Mouse (Mus musculus) midbrain, embryonic 15.5 days (tissue): Measurements from ENCODE around the gene Fasl. TPM values are rescaled to one million over a fixed set of nuclear protein-coding genes. Genes with fewer than 3 reads are reported as not detected.

ENCODE experiments used
- ATAC-seq: fragments of 200-750 bp; cut with Nextera tagmentation; replicated peaks from 2 replicates; pipeline ENCODE4 v1.8.0; 2017; ENCODE audit warnings: moderate TSS enrichment
- H3K27ac ChIP-seq: fragments of 300-500 bp; sonication (generic); 2 replicates; pipeline ENCODE4 v1.5.1; 2015; ENCODE audit warnings: mild to moderate bottlenecking, inconsistent platforms
- H3K27me3 ChIP-seq: fragments of 300-500 bp; sonication (generic); replicated peaks from 2 replicates; pipeline ENCODE4 v1.6.1; 2015; ENCODE audit warnings: inconsistent platforms
- H3K36me3 ChIP-seq: fragments of 300-500 bp; sonication (generic); replicated peaks from 2 replicates; pipeline ENCODE4 v1.6.1; 2015; ENCODE audit warnings: inconsistent platforms
- H3K4me1 ChIP-seq: fragments of 300-500 bp; sonication (generic); 2 replicates; pipeline ENCODE4 v1.6.1; 2015; ENCODE audit warnings: inconsistent platforms
- H3K4me2 ChIP-seq: fragments of 300-500 bp; sonication (generic); 2 replicates; pipeline ENCODE4 v1.6.1; 2015; ENCODE audit warnings: inconsistent platforms, mild to moderate bottlenecking, moderate library complexity
- H3K4me3 ChIP-seq: fragments of 300-500 bp; sonication (generic); 2 replicates; pipeline ENCODE4 v1.5.1; 2015; ENCODE audit warnings: mild to moderate bottlenecking, inconsistent platforms
- H3K9ac ChIP-seq: fragments of 300-500 bp; sonication (generic); 2 replicates; pipeline ENCODE4 v1.6.1; 2015; ENCODE audit warnings: mild to moderate bottlenecking, inconsistent platforms
- H3K9me3 ChIP-seq: fragments of 300-500 bp; sonication (generic); 2 replicates; pipeline ENCODE4 v1.6.1; 2016; ENCODE audit warnings: inconsistent platforms
- WGBS: fragments of 180-500 bp; shearing (Covaris S2); methylation state at CpG from one replicate; pipeline ENCODE4 v1.1.7; 2015; ENCODE audit warnings: mixed read lengths; 5-methylcytosine and 5-hydroxymethylcytosine counted together
- polyA plus RNA-seq: library from polyadenylated mRNA; unstranded; fragments of >200 nt; fragmentation: Nextera tagmentation; extraction: Ambion mirVana; gene quantifications from 2 replicates; pipeline ENCODE4 v1.2.1, GENCODE M21; 2015

The Fasl gene
- polyA plus RNA-seq: 0.12 and 0.14 TPM in 2 replicates

DNA sequence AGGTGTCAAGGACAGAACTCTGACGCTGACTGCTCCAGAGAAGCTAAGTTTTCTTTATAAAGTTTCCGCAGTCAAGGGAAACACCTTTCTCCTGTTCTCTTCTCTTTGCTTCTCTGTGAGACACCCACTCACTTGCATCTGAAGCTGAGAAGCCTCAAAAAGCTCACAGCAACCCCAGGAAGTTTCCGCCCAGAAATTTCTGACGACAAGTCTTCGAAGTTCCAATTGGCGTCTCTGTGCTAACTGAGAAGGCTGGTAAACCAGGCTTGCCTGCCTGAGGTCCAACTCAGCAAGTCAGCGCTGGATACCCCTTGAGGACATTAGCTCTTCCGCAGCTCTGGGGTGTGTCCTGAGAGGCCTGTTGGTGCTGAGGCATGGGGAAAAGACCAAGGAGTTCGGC, at the start of gene Fasl:
Gene Fasl, minus strand, starts transcription at position 157 of the 400 bp plus-strand sequence.
- H3K4me1 ChIP-seq: no peaks in the 10 kb centered on the region
- no peak for ATAC-seq
- WGBS: 92% methylated on average over 9 of the region's 9 CpGs
- no peaks in the 10 kb centered on the region for H3K27me3 ChIP-seq
- no peaks in the 10 kb centered on the region for H3K36me3 ChIP-seq
- H3K4me3 ChIP-seq: no peak within 1 kb of the TSS
- H3K9ac ChIP-seq: no peak within 1 kb of the TSS
- H3K4me2 ChIP-seq: no peak within 1 kb of the TSS
- no peaks in the 10 kb centered on the region for H3K9me3 ChIP-seq
- no peak within 1 kb of the TSS for H3K27ac ChIP-seq

DNA sequence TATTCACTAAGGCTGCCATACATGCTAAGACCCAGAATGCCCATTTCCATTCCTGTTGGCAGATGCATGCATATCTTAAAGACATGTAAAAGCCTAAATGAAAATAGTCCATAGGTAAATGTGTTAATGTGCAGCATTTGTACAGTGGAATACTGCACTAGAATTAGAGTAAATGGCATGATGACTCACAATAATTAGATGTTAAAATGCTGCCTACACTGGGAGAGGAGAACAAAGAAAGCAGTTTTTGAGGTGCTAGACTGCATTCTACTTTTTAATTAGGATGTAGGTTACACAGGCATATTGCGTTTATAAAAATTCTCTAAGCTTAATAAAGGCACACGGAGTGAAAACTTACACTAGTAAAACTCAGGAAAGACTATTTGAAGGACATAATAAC, 38.4 kb upstream of the Fasl start:
- Histone ChIP-seq H3K27ac (no peak overlapping the region), H3K36me3 (peaks cover 14% of the 10 kb centered on the region), H3K9ac (no peak overlapping the region), H3K9me3 (no peaks in the 10 kb centered on the region), H3K4me2 (no peak overlapping the region), H3K4me1 (no peaks in the 10 kb centered on the region), H3K27me3 (no peaks in the 10 kb centered on the region), H3K4me3 (no peak overlapping the region)
- no peak for ATAC-seq
- WGBS: 92% methylated on average over 2 of the region's 2 CpGs

DNA sequence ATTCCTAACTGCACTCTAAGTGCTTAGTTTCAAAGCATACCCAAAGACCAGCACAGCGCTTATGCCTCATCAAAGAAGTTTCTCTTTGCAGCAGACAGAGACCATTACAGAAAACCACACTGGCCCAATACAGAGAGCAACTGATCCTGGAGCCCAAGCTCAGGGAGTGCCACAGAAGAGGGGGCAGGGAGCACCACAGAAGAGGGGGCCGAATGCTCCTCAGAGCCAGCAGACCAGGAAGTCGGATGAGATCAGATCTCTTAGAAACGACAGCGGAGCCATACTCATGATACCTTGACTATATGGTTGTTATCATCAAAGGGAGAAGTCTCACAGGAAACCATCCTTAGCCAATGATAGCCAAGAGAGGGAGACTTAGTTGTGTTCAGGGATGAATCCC, 21.1 kb upstream of the Fasl start:
- Histone ChIP-seq H3K4me3 (no peak overlapping the region), H3K36me3 (no peaks in the 10 kb centered on the region), H3K9ac (no peak overlapping the region), H3K4me1 (no peaks in the 10 kb centered on the region), H3K27ac (no peak overlapping the region), H3K9me3 (no peaks in the 10 kb centered on the region), H3K27me3 (no peaks in the 10 kb centered on the region), H3K4me2 (no peak overlapping the region)
- WGBS: 92% methylated on average over 5 of the region's 5 CpGs
- ATAC-seq: no peak

DNA sequence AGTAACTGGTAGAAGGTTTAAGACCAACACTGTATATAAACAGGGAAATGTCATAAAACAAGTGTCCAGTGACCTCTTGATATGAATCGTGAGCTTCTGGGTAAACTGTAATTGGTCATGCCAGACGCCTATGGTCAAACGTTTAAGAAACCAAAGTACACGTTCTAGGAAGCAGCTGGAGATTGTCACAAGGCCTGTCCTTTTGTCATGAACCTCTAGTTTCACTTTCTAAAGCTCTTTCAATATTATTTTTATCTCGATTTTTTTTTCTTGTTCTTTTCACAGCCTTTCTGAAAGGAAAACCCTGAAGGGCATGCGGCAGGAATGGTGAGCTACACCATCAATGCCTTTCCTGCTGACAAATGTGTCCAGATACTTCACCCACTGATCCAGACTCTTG, 20.7 kb upstream of the Fasl start:
- no peaks in the 10 kb centered on the region for H3K27me3 ChIP-seq
- WGBS: 82% methylated on average over 6 of the region's 6 CpGs
- H3K9ac ChIP-seq: no peak overlapping the region
- ATAC-seq: no peak
- H3K4me3 ChIP-seq: no peak overlapping the region
- no peaks in the 10 kb centered on the region for H3K36me3 ChIP-seq
- no peak overlapping the region for H3K27ac ChIP-seq
- no peaks in the 10 kb centered on the region for H3K9me3 ChIP-seq
- H3K4me2 ChIP-seq: no peak overlapping the region
- H3K4me1 ChIP-seq: no peaks in the 10 kb centered on the region

DNA sequence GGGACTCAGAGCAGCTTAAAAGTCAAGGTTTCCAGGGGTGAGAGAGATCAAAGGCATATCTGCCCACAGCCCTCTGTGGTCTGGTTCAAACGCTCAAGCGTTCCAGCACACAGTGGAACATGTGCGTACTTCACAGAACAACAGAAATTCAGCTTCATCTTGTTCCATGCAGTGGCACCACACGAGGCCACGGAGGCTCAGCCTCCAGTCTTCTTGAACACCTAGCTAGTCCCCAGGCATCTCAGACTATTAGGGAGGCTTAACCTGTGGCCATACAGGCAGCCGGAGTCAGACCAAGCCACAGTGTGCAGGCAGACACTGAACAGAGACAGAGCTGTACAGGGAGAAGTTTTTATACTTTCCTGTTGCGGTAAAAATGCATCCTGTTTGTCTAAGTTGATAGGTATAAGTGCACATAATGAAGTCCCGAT, 16.3 kb upstream of the Fasl start:
- no peak overlapping the region for H3K4me3 ChIP-seq
- no peak for ATAC-seq
- H3K27ac ChIP-seq: no peak overlapping the region
- 85% methylated on average over 8 of the region's 8 CpGs for WGBS
- no peak overlapping the region for H3K9ac ChIP-seq
- no peaks in the 10 kb centered on the region for H3K36me3 ChIP-seq
- H3K27me3 ChIP-seq: no peaks in the 10 kb centered on the region
- H3K4me1 ChIP-seq: no peaks in the 10 kb centered on the region
- no peak overlapping the region for H3K4me2 ChIP-seq
- no peaks in the 10 kb centered on the region for H3K9me3 ChIP-seq

DNA sequence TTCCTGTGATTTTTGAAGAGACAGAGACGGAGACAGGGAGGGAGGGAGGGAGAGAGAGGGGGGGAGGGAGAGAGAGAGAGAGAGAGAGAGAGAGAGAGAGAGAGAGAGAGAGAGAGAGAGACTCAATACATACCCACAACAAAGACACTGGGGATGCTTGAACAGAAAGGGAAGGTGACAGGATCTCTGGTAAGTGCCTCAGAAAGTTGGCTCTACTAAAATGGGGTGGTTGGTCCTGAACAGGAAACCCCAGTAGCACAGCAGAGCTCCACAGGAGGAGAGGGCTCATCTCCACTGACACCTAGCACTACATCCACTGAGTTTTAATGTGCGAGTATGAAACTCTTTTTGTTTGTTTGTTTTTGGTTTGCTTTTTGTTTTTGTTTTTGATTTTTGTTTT, 13.0 kb upstream of the Fasl start:
- WGBS: 86% methylated on average over 2 of the region's 2 CpGs

DNA sequence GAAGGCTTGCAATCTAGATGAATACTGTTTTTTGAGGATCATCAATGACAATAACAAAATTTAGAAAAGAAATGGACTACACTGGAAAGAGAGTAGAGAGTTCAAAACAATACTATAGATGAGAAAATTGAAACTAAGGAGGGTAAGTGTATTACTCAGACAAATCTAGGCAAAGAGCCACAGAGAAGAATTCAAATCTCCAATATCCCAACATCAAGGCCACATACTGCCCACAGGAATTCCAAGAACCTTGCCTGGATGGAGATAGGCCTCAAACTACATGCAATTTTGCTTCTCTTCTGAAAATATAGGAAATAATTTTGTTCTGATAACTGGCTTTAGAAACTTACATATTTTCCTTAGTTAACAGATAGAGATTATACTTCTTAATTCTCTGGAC, 12.0 kb upstream of the Fasl start:
- no peaks in the 10 kb centered on the region for H3K4me1 ChIP-seq
- no peak overlapping the region for H3K4me3 ChIP-seq
- H3K9me3 ChIP-seq: no peaks in the 10 kb centered on the region
- no peak overlapping the region for H3K27ac ChIP-seq
- H3K4me2 ChIP-seq: no peak overlapping the region
- H3K36me3 ChIP-seq: no peaks in the 10 kb centered on the region
- no peaks in the 10 kb centered on the region for H3K27me3 ChIP-seq
- no peak for ATAC-seq
- no peak overlapping the region for H3K9ac ChIP-seq

More for the DNA sequence above, 13.0 kb upstream of the Fasl start:
- no peak for ATAC-seq
- H3K9me3 ChIP-seq: no peaks in the 10 kb centered on the region
- H3K9ac ChIP-seq: no peak overlapping the region
- no peak overlapping the region for H3K4me2 ChIP-seq
- no peaks in the 10 kb centered on the region for H3K36me3 ChIP-seq
- no peaks in the 10 kb centered on the region for H3K27me3 ChIP-seq
- H3K4me3 ChIP-seq: no peak overlapping the region
- H3K27ac ChIP-seq: no peak overlapping the region
- H3K4me1 ChIP-seq: no peaks in the 10 kb centered on the region

DNA sequence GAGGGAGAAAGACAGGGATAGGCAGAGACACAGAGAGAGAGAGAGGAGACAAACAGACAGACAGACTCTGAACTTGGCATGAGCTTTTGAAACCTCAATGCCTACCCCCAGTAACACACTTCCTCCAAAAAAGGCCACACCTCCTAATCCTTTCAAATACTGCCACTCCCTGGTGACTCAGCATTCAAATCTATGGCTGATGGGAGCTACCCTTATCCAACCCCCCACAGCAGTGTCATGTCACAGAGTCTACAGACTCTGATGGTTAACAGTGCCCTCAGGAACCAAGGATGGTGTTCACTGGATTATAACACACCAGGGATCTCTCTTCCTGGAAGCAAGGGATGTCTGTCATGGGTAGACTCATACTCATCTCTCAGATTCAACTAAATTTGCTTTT, 11.5 kb upstream of the Fasl start:
- no peaks in the 10 kb centered on the region for H3K4me1 ChIP-seq

DNA sequence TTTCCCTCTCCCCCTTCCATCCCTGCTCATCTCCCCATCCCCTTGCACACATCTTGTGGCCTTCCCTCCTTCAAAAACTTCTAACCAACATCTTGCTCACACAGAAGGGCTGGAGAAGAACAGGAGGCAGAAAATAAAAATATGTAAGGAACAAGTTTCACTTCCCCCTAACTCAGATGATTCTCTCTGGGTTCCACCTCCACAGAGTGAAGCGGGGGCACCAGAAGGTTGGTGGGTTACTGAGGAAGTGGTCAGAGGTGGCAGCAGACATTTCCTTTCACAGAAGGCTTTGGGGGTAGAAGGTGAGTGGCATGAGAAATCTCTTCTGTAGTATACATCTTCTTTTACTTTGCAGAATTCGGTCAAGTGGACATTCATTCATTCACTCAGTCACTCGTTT, 10.6 kb upstream of the Fasl start:
- H3K9me3 ChIP-seq: no peaks in the 10 kb centered on the region
- H3K27ac ChIP-seq: no peak overlapping the region
- no peaks in the 10 kb centered on the region for H3K27me3 ChIP-seq
- ATAC-seq: no peak
- H3K4me2 ChIP-seq: no peak overlapping the region
- no peaks in the 10 kb centered on the region for H3K36me3 ChIP-seq
- H3K4me1 ChIP-seq: no peaks in the 10 kb centered on the region
- no peak overlapping the region for H3K4me3 ChIP-seq
- H3K9ac ChIP-seq: no peak overlapping the region
- WGBS: 91% methylated on average over 3 of the region's 3 CpGs

More for the DNA sequence above, 11.5 kb upstream of the Fasl start:
- H3K9ac ChIP-seq: no peak overlapping the region
- no peaks in the 10 kb centered on the region for H3K36me3 ChIP-seq
- no peak overlapping the region for H3K27ac ChIP-seq
- no peak for ATAC-seq
- no peak overlapping the region for H3K4me3 ChIP-seq
- H3K9me3 ChIP-seq: no peaks in the 10 kb centered on the region
- no peak overlapping the region for H3K4me2 ChIP-seq
- H3K27me3 ChIP-seq: no peaks in the 10 kb centered on the region

DNA sequence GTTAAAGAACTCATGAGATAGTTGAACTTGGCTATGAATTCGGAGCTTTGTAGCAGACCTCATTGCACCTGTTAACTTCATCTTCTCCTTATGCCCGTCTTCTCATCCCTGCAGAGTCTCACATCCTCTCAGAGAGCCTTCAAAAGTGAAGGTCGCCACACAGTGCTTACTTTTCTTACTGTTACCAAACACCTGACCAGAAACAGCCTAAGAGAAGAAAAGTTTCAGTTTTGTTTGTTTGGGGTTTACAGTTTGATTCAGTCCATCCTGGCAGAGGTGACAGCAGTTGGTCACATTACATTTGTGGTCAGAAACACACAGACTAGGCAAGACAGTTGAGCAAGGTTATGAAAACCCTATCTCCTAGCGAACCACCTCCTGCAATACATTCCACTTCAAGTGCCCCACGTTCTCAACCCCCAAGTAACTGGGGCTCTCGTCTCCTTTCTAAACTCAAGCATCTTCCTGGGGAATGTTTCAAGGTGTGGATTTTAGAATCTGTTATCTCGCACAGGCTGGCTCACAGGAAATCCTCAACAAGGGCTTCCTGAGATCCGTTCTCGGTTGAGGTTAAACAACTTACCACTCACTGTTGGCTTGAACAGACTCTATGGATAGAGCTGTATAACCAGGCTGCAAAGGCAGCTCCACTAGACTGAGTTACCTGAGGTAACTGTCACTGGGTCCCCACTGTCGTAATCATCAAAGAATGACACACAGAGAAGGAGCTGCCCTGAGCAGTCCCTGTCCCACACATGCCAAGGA, 6.3 kb upstream of the Fasl start:
- H3K4me3 ChIP-seq: no peak overlapping the region
- no peaks in the 10 kb centered on the region for H3K9me3 ChIP-seq
- no peak overlapping the region for H3K9ac ChIP-seq
- H3K27ac ChIP-seq: no peak overlapping the region
- no peak overlapping the region for H3K4me2 ChIP-seq
- no peak for ATAC-seq
- 87% methylated on average over 10 of the region's 10 CpGs for WGBS
- H3K36me3 ChIP-seq: no peaks in the 10 kb centered on the region
- no peaks in the 10 kb centered on the region for H3K4me1 ChIP-seq
- no peaks in the 10 kb centered on the region for H3K27me3 ChIP-seq

DNA sequence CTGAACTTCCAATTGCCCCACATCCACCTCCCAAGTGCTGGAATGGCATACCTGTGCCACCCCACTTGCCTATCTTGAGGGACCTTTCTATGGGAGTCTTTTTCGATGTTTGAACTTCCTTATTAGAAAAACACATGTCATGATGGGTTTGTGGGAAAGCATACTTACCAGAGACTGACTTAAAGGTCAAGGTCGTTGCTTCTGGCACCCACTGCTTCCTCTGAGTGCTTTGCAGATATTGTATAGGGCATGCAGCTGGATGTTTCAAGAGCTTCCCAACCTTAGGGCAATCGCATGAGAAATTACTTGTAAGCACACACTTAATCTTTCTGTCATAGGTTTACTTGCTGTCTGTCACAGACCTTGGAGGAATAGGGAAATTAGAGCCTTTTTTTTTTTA, 5.0 kb upstream of the Fasl start:
- ATAC-seq: no peak
- no peak overlapping the region for H3K4me3 ChIP-seq
- WGBS: 81% methylated on average over 3 of the region's 3 CpGs

DNA sequence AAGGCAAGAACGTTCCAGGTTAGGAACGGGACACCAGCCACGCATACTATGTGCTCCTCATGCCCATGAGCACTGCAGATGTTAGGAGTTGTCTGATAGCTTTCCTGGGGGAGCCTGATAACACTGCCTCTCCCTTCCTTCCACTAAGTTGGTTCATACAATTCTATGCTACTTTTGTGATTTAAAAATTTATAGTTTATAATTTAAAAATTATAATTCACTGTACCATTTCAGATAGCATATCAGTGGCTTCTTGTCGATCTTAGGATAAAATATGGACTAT, 4.3 kb upstream of the Fasl start:
- Histone ChIP-seq H3K27me3 (no peaks in the 10 kb centered on the region), H3K9me3 (no peaks in the 10 kb centered on the region), H3K9ac (no peak overlapping the region), H3K4me1 (no peaks in the 10 kb centered on the region), H3K4me3 (no peak overlapping the region), H3K4me2 (no peak overlapping the region), H3K27ac (no peak overlapping the region), H3K36me3 (no peaks in the 10 kb centered on the region)
- WGBS: 90% methylated on average over 4 of the region's 4 CpGs
- no peak for ATAC-seq

More for the DNA sequence above, 5.0 kb upstream of the Fasl start:
- no peaks in the 10 kb centered on the region for H3K36me3 ChIP-seq
- H3K27me3 ChIP-seq: no peaks in the 10 kb centered on the region
- H3K27ac ChIP-seq: no peak overlapping the region
- no peaks in the 10 kb centered on the region for H3K4me1 ChIP-seq
- no peak overlapping the region for H3K4me2 ChIP-seq
- no peaks in the 10 kb centered on the region for H3K9me3 ChIP-seq
- no peak overlapping the region for H3K9ac ChIP-seq

DNA sequence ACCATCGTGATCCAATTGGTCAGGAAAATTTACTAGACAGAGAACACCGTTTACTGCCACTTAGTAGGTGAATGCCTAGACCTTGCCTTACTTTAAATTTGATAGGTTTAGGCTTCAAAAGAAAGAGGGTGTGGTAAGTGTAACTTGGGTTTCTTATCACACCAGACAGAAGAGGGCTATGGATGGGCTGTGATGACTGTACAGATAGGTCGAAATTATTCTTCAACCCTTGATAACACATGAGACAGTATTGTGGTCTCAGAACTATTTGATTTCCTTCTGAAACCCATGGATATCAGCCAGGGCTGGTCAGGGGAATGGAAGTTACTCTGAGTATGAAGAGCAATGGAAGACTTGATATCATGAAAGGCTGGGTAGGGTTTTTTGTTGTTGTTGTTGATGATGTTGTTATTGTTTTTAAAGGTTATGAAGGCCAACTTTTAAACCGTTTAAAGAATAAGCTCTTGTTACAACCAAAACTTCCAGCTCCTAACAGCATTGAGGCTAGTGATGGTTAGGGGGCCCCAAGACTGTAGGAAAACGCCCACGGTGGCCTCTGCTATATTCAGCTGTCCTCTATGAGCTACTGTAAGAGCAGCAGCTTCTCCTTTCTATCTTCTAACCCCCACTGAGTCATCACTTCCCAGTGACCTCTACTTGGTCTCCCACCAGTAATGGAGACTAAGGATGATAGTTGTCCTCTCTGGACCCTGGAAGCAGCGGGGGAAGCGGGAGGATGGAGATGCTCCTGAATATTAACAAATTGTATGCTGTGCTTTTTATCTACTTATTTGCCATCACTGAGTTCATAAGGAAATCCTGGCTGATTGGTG, 3.8 kb upstream of the Fasl start:
- Histone ChIP-seq H3K27me3 (no peaks in the 10 kb centered on the region), H3K4me2 (no peak overlapping the region), H3K4me3 (no peak overlapping the region), H3K9me3 (no peaks in the 10 kb centered on the region), H3K27ac (no peak overlapping the region), H3K9ac (no peak overlapping the region), H3K4me1 (no peaks in the 10 kb centered on the region), H3K36me3 (no peaks in the 10 kb centered on the region)
- ATAC-seq: no peak
- 90% methylated on average over 8 of the region's 8 CpGs for WGBS
